Mouse (Mus musculus) adrenal gland, adult (tissue): Measurements from ENCODE around the gene Cklf.
A peak's percentile ranks its signal among the peaks of the same experiment; 100 is the strongest.

Source experiments
- DNase-seq, 2 experiments: peaks; one replicate each; pipeline ENCODE4 v3.0.0; 2022 to 2023; ENCODE audit warnings: low spot score in 1 of 2; ENCODE audit not compliant: inconsistent age in 2 of 2

The Cklf gene

GRCm38 (mm10) chr8:104250439-104251367 lies at the start of gene Cklf:
Gene Cklf, plus strand, starts transcription at chr8:104250861.
- DNase-seq = peak; percentile 90 to 96

- no peak for DNase-seq
Observed at GRCm38 (mm10) chr8:104201622-104202021, 49.0 kb upstream of the Cklf start.

DNA sequence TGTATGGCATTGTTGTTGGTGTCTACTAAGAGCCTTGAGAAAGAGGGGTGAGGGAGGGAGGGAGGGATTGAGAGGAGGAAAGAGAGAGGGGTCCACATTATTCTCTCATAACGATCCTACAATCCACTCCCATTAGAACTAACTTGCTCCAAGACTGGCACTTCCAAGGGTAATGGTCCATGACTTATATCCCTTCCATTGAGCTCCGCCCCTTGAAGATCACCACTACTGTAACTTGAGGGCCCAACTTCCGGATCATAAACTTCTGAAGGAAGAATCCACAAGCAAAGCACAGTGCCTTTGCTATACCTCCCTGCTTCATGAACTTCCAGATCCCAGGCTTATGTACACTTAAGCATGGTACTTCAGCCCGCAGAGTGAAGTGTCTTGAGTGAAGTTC lies 48.3 kb upstream of the Cklf start:
- no peak for DNase-seq

DNA sequence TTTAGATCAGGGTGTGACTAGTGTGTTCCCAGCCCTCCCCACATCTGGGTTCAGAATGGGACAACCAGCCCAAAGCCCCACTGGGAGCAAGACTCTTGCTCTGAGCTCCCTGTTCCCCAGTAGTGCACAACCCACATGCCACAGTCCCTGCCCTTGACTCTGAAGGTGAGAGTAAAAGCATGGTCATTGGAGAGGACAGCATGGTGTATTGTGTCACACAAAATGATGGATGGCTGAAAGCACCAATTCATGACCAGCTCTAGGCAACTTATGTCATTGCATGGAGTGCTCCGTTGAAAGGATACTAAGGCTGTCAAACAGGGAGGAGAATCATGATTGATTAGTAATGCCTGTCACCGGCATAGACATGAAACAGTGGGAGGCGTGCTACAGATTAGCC lies 45.4 kb upstream of the Cklf start:
- DNase-seq = peak in 1 of 2 experiments; percentile 50

DNA sequence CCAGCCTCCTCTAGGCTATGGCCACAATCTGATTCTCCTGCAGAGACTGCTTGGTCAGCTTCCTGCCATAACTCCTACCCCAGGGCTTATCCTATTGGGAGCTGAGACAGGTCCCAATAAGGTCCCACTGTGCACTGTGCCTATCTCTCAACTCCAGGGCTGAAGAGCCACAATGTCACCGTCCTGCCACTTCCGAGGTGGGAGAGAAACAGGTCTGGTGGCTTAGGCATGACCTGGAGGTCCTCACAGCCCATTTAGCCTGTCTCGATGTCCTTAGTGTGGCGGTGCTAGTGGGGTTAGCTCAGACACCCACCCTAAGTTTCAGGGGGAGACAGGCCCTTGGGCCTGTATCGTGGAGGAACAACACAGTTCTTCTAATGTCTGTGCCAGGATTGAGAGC lies 33.1 kb upstream of the Cklf start:
- DNase-seq = no peak

GRCm38 (mm10) chr8:104219079-104219478 lies 31.6 kb upstream of the Cklf start:
- DNase-seq = peak; percentile 52 to 81

DNA sequence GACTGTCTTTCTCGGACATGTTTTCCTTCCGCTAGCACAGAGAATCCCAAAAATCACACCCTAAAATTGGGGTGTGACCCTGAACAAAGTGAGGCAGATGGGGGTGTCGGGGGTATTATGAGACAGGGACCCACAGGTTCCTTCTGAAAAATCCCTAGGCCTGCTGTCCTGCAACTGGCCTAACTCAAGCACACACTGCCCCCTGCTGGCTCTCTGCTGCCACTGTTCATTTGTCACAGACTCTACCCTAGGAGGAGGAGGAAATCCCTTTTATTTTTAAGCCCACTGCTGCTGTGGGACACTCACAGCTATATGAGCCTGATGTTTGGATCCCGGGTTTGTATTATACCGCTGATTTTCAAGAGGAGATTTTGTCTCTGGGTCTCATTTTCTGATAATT lies 30.9 kb upstream of the Cklf start:
- DNase-seq = peak; percentile 76 to 90

DNA sequence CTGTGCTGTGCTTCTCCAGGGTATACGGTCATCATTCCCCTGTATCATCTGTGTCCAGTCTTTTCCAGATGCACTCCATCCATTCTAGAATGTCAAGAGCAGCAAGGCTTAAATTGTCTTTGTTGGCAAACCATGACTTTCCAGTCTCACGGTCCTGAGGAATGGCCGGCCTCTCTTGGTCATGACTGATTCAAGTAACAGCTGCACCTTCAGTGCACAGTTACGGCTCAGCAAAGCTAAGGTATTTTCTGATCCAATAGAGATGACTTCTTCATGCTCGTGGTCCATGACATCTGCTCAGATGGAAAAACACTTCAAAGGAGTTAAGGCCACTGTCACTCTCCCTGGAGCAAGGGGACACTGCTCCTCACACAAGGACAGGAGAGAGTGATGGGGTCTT lies 23.6 kb upstream of the Cklf start:
- DNase-seq = no peak

GRCm38 (mm10) chr8:104230377-104230776 lies 20.3 kb upstream of the Cklf start:
- no peak for DNase-seq

DNA sequence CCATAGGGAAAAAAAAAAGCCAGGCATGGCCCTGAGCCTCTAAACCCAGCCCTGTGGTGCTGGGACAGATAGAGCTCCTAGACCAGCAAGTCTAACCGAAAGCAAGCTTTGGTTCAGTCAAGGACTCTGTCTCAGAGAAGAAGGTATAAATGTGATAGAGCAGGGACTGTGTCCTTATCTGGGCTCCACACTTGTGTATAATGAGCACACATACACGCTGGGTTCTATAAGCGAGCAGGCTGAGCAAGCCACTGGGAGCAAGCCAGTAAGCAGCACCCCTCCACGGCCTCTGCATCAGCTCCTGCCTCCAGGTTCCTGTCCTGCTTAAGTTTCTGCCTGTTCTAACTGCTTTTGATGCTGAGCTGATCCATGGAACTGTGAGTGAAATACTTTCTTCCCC lies 18.6 kb upstream of the Cklf start:
- DNase-seq = no peak

DNA sequence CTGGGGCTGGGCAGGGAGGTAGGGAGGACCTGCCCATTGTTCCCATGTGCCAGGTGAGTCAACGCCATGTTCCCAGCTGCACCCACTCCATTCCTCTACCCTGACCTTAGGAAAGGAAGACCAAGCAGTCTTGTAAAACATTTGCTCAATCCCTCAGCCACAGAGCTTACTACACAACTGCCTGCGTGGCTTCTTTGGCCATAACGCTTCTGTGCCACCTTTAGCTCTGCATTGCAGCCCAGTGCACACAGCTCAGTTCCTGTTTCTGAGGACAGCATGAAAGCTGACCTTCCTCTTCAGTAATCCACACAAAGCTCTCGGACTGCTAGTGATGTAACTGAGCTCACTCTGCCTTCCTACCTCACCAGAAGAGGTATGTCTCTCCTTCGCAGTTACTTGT lies 17.7 kb upstream of the Cklf start:
- no peak for DNase-seq

DNA sequence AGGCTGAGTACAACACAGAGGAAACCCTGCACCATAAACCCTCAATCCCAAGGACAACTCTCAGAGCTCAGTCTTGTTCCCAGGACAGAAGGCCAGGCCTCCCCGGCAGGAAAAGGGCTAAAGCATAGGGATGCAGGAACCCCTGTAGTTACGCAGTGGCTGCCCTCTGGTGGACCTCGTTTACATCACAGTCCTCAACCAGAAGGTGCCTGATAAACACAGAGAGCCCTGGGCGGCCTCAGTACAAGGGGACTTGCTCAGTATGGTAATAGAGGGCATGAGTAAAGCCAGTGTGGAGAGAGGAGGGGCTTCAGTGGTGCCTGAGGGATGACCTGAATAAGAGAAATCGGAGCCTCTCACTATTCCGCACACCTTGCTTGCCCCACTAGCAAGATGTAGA lies 16.1 kb upstream of the Cklf start:
- peak in 1 of 2 experiments; percentile 49 for DNase-seq

DNA sequence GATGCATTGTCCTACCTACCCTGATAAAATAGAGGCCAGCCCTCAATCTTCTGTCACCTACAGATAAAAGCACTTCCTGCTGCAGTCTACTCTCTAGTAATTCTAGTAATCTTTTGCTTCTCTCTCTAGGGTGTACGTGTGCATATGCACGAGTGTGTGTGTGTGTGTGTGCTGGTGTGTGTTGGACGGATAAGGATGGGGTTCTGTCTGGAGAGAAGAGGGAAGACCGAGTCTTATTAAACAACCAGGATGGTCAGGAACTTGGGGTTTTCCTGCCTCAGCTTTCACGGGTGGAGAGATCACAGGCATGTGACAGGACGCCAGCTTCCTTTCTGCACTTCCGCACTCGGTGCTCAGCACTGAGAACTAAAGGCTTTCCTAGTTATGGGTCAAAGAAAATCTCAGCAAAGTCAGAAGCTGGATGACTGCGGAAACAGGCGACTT lies 11.2 kb upstream of the Cklf start:
- DNase-seq = no peak

DNA sequence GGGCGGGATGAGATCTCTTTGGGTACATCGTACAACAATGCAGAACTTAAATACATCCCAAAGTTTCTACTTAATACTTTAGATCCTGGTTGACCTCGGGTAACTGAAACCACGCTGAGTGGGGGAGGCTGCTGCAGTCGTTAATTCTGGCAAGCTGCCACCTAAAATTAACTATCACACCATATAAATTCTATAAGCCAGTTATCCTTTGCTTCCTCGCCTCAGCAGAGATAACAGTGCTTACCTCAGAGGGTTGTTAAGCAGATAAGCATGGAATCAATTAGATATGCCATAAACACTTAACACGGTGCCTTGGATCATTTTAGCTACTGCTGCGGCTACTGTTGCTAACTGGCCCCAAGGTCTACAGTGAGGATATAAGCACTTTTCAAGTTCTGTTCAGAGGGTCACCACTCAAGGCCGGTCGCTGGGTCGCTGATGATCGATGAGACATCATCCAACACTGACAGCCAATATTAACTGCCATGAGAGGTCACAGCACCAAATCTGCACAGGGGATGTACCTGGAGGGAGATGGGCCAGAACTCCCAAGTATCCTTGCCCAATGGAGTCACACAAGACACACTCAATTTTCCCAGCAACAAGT lies 8.5 kb upstream of the Cklf start:
- no peak for DNase-seq

- no peak for DNase-seq
Observed at GRCm38 (mm10) chr8:104246621-104247020, 4.0 kb upstream of the Cklf start.

DNA sequence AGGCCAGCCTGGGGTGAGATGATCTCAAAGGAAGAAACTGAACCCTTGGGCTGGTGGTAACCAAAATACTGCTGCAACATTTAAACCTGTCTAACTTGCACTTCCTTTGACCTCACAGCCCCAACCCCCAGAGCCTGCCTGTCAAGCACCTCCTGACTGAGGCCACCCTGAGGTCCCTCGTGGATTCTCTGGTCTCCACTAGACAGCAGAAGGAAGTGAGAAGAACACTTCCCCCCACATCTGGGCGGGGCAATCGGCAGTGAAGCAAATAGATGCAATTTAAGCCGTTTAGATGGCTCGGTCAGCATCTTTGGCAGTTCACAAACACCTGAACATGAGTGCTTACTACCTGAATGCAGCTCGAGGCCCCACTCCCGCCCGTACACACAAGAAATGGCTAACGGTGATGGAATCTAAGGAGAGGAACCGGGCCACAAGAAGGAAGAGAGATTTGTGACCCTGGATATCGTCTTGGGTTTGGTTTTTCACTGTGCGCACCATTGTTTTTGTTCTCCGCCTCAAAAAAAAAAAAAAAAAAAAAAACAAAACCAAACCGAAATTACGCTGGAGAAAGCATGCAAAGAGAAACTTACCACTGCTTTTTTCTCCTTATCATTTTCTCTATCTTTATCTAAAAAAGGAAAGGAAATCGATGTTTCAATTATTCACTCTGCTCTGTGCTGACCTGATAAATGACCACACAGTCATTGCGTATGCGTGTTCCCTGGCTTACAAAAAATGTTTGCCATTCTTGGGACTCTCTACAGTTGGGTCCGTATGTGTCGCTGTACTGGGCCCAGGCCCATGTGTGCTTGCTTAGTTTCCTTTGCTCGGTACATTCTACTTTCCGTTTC lies 3.4 kb upstream of the Cklf start:
- DNase-seq = peak; percentile 45 to 60

GRCm38 (mm10) chr8:104247908-104248275 lies 2.8 kb upstream of the Cklf start:
- DNase-seq = peak in 1 of 2 experiments; percentile 44

DNA sequence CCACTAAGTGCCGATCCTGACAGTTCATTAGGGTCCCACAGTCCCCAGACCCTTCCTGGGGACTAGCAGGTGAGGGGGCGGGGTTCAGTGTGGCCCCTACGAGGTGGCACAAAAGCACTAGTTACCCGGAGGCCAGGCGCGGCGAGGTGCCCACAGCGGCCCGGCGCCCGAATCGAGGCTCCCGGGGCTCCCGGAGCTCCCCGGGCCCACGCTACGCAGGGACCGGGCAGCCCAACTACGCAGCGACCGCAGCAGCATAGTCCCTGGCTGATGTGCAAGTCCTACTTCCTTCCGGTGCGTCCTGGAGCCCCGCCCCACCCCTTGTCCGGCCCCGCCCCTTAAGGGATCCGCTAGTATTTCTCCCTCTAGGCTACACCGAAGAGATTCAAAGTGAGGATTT lies 2.4 kb upstream of the Cklf start, which contains the start of gene Tk2:
TSS of gene Tk2 (minus strand) at position 283 of the 400 bp plus-strand sequence.
- peak; percentile 85 to 96 for DNase-seq

GRCm38 (mm10) chr8:104249442-104249996 lies 1.1 kb upstream of the Cklf start:
- no peak for DNase-seq

GRCm38 (mm10) chr8:104251461-104251860 lies 800 bp downstream of the Cklf start:
- no peak for DNase-seq

DNA sequence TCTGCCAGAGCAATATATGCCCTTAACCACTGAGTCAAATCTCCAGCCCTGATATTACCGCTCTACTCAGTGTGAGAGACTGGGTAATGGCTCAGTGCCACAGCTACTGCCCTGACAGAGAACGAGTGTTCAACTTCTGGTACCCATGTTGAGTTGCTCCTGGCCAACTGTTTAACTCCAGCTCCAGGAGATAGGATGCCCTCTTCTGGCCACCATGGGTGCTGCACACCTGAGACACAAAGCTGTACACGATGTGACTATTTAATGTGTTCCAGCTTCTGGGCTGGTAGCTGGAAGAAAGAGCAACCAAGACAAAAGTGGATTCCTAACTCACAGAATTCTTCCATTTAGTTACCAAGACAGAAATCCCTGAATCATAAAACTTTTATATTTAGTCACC lies 2.4 kb downstream of the Cklf start:
- DNase-seq = peak; percentile 38 to 70
